Mouse (Mus musculus): ENCODE results near the gene Olfr279.
"Not testable (repeated sequence)": the region's sequence is repeated elsewhere in the genome, so short reads cannot be mapped to it uniquely, and the experiment has no call there.

Gene Olfr279

DNA sequence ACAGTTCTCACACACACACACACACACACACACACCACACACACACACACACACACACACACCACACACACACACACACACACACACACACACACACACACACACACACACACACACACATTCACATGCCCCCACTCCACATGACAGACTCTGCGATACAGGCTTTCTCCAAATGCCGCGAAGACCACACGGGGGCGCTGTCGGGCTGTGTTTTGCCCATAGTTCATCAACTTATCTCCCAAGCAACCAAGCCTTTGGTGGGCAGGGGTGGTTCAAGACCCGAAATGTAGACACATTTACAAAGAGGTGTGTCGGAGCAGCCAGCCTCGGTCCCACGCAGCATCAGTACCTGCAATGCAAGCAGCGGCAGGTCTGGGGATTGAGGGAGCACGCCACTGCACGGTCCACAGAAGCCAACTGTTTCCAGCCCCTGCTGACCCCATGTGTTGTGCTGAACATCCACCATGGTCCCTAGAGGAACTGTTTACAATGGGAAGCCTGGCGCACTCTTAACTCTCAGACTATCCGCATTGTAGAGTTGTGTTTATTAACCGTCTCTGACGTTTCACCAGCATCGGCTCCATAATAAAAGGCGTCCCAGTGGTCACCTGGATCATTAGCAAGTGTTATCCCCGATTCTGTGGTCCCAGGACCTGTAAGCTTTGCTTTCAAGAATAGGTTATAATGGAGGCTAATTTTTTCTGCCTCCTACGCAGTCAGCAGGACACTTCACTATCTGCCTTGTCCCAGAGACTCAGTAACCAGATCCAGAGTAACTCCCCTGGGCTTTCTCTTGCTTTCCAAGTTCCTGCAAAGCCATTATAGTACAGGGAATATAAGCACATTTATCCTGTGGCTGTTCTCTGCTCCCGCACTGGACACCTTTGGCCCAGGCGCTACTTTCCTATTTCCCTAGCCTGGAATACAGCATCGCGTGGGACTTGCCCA is 18.5 kb downstream of the Olfr279 start:
- in situ Hi-C loops (cut with MboI; ENCODE audit: low sequenced_read_pairs): no loop called here

DNA sequence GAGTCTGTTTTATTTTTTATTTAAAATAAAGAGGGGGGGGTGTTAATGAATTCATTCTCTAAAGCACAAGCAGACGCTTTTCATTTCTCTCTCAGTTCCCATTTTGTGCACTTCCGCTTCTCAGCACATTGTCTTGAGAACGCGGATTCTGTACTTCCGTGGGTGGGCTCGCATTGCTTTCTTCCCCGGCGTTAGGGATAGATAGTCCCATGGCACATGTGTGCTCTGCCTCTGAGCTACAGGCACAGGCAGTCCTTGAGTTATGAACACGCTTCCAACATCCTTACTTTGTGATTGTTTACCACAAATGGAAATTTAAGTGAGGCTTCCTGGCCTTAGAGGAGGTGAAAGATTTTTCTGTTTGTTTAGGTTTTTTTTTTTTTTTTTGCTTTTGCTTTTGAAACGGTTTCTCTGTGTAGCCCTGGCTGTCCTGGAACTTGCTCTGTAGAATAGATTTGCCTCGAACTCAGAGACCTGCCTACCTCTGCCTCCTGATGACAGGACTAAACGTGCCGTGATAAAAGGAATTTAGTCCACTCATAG is 19.3 kb downstream of the Olfr279 start:
- in situ Hi-C loops (cut with MboI; ENCODE audit: low sequenced_read_pairs): no loop called here

DNA sequence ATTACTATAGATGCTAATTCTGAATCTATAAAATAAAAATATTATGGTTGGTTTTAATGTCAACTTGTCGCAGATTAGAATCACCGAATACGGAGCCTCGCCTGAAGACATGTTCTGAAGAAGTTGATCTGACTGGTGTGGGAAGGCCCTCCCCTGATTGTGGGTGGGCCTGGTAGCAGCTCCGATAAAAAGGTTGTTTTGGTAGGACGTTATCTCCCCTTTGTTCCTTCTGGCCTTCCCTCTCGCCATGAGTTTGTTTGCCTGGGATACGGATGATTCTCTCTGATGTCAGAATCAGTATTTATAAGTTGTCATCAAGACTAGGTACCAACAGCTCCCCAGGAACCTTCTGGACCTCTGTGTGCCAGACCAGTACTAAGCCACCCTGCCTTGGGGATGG is 20.0 kb downstream of the Olfr279 start:
- in situ Hi-C loops (cut with MboI; ENCODE audit: low sequenced_read_pairs): no loop called here

GRCm38 (mm10) chr15:98512799-98513321 is 20.7 kb downstream of the Olfr279 start:
- in situ Hi-C loops (cut with MboI; ENCODE audit: low sequenced_read_pairs): no loop called here

DNA sequence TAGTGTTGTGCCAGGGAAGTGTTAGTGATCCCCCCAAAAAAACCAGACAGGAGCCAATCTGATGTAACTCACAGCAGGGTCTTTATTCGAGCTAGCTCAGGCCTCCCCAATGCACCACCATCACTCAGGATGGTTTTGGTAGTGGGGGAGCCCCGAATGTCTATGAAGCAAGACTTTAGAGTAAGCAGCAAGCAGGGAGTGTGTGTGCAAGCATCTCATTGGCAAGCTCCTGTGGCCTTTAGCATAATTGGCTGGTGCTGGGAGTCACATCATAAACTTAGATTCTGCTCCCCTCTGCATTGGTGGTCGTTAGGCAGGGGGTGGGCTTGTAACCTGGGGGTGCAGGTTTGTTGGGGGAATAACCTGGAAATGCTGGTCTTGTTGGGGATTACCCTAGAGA is 21.5 kb downstream of the Olfr279 start:
- in situ Hi-C loops (cut with MboI; ENCODE audit: low sequenced_read_pairs): not testable (repeated sequence)

DNA sequence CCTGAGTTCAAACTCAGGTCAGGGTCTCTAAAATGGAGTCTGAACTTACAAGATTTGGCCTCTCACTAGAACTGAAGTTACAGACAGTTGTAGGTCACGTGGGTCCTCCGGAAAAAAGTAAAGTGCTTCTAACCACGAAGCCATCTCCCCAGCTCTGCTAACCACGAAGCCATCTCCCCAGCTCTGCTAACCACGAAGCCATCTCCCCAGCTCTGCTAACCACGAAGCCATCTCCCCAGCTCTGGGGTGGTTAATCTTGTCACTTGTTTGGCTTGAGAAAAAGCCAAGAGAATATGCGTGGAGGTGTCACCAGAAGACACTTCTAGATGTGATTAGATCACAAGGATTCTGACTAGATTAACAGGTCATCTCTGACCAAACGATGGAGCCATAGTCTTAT is 21.9 kb downstream of the Olfr279 start:
- in situ Hi-C loops (cut with MboI; ENCODE audit: low sequenced_read_pairs): no loop called here

DNA sequence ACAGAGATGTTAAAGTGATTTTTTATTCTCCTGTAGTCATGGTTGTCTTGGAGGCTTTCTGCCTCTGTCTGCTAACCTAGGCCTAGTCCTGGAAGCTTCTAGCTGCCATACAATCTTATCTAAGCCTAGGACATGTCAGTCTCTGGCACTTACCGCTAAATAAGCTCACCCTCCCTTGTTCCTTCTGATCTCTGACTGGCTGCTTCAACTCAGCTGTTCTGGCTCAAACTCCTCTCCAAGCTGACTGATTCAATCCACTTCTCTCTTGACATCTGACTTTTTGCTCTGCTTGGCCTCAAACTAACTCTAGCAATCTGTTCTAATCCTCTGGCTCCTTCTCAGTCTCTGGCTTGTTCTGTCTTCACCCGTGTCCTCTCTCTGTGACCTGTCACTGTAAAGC is 22.6 kb downstream of the Olfr279 start:
- in situ Hi-C loops (cut with MboI; ENCODE audit: low sequenced_read_pairs): not testable (repeated sequence)

DNA sequence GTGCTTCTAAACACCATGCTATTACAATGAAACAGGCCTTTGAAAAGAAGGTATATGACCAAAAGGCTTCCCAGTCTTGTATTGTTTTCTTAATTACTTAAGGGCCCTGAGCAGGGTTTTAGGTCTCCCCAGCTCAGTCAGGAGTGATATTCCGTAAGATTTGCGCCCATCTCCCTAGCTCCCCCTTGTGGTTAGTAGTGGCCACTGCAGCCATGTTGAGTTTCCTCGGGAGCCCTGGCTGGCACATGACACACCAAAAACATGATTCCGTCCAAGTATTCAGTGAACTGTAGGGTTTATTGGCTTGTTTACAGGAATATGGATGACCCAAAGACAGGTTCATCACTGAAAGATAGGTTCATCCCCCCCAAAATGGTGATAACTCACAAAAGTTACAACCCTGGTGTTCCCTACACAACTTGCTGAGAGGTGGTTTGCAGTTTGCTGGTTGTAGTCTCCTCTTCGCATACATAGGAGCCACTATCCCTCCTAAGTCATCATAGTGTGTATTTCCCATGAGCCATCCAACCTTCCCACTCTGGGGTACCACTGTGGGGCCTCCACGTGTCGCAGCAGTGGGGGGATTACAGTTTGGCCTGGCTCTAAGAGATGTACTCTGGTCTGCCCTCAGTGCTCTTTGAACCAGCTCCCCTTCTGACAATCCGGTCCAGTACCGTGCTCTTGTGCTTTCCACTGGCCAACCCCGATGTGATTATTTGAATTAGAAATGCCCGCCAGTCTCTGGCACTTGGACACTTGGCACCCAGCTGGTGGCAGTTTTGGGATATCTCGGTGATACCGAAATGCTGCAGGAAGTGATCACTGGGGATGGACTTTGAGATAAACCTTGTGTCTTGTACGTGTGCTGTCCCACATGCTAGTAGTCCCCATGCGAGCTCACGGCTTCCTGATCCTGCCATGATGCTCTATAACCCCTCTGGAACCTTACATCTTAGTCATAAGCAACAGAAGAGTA is 25.5 kb downstream of the Olfr279 start:
- in situ Hi-C loops (cut with MboI; ENCODE audit: low sequenced_read_pairs): no loop called here

GRCm38 (mm10) chr15:98521245-98521644 is 29.0 kb downstream of the Olfr279 start:
- in situ Hi-C loops (cut with MboI; ENCODE audit: low sequenced_read_pairs): no loop called here

- in situ Hi-C loops (cut with MboI; ENCODE audit: low sequenced_read_pairs): no loop called here
These were observed 33.9 kb downstream of the Olfr279 start for GRCm38 (mm10) chr15:98526057-98526456.

- in situ Hi-C loops (cut with MboI; ENCODE audit: low sequenced_read_pairs): no loop called here
These were observed 35.0 kb downstream of the Olfr279 start for GRCm38 (mm10) chr15:98527056-98527771.

DNA sequence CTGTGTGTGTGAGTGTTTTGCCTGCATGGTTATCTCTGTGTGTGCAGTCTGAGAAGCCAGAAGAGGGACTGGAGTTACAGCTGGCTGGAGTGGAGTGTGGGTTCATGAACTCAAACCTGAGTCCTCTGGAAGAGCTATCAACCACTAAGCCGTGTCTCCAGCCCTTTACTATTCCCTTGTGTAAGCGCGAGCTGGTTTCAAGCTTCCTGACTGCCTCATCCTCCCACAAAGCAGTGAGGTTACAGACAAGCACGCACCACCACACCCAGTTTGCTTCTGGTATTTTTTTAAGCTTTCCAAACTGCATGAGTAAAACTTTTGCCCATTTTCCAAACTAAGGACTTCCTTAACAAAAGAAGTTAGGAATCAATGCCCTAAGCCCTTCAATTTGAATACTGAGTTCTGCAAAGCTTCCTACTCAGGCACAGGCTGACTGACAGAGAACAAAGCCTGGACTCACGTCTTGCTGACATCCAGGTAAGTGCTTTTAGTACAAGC is 35.9 kb downstream of the Olfr279 start:
- in situ Hi-C loops (cut with MboI; ENCODE audit: low sequenced_read_pairs): no loop called here

DNA sequence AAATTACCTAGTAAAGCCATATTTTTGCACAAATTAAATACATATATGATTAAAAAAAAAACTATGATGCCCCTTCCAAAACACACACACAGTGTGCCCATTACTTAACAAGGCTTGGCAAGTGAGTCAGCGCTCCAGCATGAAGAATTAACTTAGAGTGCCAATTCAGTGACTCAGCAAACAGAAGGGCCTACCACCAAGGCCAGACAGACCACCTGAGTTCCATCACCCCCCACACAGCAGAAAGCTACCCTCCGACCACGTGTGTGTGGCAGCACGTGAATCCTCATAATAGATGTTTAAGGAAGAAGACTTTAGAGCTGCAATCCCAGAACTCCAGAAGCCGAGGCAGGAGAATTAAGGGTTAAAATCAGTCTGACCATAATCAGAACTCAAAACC is 40.1 kb downstream of the Olfr279 start:
- in situ Hi-C loops (cut with MboI; ENCODE audit: low sequenced_read_pairs): no loop called here

DNA sequence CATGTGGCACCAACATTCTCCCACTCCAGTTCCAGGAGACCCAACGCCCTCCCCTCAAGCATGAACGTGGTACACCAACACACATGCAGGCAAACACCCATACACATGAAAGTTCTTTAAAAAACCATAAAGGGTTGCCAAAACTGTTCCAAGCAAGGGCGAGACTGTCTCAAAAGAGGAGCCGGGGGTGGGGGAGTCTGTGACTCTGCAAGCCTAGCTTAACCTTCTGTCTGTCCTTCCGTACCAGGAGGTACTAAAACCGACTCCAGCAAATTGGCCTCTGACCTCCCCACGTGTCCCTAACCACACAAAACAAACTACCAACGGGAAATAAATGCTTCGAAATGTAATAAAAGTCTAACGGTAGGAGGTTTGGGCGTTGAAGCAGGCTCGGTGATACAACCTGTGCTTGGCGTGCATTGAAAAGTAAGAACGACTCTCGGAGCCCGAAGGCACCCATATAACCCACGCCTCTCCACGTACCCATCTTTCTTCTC is 40.9 kb downstream of the Olfr279 start:
- in situ Hi-C loops (cut with MboI; ENCODE audit: low sequenced_read_pairs): no loop called here

- in situ Hi-C loops (cut with MboI; ENCODE audit: low sequenced_read_pairs): no loop called here
These were observed 41.9 kb downstream of the Olfr279 start, which contains the start of gene Kansl2 for GRCm38 (mm10) chr15:98533881-98534627. TSS of gene Kansl2 (minus strand) at chr15:98534264.

DNA sequence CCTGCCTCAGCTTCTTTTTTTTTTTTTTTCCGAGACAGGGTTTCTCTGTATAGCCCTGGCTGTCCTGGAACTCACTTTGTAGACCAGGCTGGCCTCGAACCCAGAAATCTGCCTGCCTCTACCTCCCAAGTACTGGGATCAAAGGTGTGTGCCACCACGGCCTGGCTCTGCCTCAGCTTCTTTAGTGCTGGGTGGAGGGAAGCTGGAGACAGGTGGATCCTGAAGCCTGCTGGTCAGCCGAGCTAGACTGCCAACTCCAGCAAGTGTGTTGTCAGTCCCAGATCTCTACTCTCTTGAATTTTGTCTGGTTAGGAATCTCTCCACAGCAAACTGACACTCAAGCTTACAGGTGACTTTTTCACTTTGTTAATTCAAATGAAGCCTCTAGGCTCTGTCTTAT is 43.7 kb downstream of the Olfr279 start:
- in situ Hi-C loops (cut with MboI; ENCODE audit: low sequenced_read_pairs): no loop called here

DNA sequence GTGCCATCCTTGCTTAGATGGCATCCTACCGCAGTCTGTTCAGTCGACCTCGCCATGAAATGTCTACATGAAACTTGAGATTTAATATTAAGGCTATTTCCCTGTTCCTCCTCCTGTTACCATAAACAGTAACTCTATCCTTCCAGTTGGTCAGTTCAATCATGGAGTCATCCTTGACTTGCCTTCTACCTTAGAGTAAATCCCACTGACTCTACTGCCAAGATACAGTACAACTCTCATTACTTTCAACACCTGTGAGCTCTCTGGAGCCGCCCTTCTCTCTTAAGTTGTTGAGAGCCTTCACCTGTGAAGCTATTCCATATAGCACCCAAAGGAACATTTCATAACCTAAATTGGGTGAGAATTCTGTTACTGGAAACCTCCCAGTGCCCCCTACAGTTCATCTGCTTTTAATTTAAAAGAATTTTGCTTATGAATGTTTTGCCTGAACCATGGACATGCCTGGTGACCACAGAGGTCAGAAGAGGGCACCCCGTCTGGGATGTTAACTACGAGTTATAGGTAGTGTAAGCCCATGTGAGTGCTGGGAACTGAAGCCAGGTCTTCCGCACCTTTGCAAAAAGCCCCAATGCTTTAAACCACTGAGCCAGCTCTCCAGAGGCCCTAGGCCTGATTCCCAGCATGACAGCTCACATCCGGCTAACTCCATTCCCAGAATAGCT is 44.8 kb downstream of the Olfr279 start:
- in situ Hi-C loops (cut with MboI; ENCODE audit: low sequenced_read_pairs): no loop called here

GRCm38 (mm10) chr15:98537923-98538322 is 45.7 kb downstream of the Olfr279 start:
- in situ Hi-C loops (cut with MboI; ENCODE audit: low sequenced_read_pairs): no loop called here

DNA sequence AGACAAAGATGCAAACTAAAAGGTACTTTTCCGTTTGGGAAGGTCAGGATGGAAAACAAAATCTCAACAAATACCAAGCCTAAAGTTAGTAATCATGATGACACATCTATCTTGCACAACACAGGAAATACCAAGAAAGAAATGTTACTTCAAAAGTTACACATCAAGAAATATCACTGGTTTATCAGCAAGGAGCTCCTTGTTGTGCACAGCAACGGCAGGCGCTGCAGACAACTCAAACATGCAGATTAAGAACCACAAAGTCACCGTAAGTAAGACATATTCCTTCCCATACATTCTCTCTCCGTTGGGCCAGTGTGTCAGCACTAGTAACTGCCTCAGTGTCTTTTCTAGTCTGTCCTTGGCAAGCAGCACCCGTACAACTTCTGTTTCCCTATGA is 48.9 kb downstream of the Olfr279 start:
- in situ Hi-C loops (cut with MboI; ENCODE audit: low sequenced_read_pairs): no loop called here

Data from CH12F3 (cell line).